Mouse (Mus musculus) lung, postnatal 4 days (tissue): ENCODE data around the gene Ctsk.

Experiments used
- DNase-seq, 2 experiments: peaks; one replicate each; pipeline ENCODE4 v3.0.0; 2021

Ctsk gene

DNA sequence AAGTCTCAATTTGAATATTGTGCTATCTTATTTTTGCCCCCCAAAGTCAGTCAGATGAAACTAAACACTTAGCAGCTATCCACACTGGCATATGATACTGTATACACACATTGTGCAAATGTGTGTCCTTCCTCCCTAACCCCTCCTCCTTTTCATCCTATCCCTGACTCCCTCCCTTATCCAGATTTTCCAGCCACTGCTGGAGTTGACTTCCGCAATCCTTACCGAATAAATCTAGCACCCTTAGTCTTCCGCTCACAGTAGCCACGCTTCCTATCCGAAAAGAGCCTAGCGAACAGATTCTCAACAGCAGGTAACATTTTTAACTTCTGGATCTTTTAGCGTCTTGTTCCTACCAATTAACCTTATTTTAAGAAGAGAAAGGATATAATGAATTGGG lies at the start of gene Ctsk:
TSS of gene Ctsk (plus strand) at position 233 of the 400 bp plus-strand sequence.
- no peak for DNase-seq

DNA sequence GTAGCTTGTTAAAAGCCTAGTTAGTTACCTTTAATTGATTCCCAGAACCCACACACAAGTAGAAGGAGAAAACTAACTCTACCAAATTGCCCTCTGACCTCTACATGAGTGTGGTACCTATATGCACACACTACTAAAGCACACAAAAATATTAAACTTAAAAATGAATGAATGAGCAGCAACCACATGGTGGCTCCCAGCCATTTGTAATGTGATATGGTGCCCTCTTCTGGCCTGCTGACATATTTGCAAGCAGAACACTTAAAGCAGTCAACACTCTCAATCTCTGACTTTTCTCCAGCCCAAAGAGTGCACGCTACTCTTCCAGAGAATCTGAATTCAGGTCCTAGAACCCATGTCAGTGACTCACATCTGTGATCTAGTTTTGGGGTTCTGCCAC lies 48.6 kb upstream of the Ctsk start:
- peak; percentile 27 to 62 for DNase-seq

DNA sequence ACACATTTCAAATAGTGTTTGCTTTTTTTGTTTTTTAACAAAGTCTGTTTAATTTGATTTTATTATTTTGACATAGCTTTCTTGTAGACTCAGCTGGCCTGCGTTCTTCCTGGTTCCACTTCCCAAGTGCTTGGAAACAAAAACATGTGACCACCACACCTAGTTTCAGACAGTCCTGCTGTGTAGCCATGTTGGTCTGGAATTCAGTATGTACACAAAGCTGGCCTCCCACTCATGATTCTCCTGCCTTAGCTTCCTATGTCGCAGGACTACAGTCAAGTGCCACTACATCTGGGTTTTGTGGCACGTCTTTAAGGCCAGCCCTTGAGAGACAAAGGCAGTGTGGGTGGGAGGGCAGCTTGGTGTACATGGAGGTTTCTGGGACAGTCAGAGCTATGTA lies 48.1 kb upstream of the Ctsk start:
- peak; percentile 14 to 33 for DNase-seq

DNA sequence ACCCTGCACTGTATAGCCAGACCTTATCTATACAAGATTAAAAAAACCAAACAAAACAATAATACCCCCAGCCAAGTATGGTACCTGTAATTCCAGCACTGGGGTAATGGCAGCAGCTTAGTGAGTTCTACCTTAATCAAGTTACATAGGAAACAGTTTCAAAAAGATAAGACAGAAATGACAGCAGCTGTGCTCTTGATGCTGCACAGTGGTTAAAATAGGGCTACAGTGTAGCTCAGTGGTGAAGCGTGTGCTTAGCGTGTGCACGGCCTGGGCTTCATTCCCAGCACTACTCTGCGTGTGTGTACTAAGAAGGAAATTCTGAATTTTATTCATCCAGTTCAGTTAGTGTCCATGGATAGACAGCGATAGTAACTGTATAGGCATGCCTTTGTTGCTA lies 42.7 kb upstream of the Ctsk start:
- no peak for DNase-seq

DNA sequence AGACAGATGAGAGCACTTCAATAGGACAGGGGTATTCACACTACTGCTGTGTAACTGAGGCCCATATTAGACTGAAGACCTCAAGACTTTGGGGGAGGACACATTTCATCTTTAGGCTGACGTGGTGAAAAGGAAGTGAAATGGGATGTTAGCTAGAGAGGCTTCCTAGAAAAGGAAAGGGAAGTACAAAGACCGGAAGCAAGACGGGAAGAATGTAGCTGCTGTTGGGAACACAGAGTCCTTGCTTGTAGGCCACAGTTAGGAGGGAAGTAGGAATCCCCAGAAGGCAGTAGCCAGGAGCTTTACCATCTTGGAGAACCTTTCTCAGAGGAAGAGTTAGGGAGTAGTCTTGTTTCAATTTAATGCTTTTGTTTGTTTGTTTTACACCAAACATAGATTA lies 41.3 kb upstream of the Ctsk start:
- no peak for DNase-seq

DNA sequence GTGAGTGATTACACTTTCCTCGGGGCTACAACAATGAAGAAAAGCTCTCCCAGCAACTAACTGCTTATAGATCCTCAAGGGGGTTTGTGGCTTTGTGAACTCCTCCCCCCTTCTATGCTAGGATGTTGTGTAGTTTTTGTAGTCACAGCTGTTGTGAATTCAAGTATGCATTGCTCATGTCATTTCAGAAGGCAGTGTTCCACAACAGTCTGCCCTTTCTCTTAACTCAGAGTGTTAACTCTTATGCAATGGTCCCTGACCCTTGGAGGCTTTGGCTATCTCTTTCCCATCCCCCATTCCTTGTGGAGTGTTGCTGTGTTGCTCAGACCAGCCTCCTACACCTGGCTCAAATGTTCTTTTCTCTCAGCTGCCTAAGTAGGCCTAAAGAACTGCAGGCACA lies 39.7 kb upstream of the Ctsk start:
- no peak for DNase-seq

DNA sequence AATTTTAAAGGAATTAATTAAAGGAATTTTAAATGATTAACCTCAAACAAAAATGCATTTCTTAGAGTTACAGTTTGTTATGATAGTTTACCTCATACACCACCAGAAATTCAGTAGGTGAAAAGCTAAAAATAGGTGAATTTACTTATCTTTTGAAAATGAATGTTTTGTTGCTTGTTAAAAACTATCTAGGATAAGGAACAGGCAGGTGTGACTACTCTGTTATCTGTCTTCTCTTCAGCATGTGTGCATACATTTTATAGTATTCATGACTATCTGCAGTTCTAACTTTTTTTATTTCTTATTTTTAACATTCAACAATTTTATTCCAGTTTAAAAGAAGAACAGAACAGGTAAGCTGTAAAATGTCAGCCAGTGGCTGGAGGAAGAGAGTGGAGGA lies 35.2 kb upstream of the Ctsk start:
- DNase-seq = no peak

DNA sequence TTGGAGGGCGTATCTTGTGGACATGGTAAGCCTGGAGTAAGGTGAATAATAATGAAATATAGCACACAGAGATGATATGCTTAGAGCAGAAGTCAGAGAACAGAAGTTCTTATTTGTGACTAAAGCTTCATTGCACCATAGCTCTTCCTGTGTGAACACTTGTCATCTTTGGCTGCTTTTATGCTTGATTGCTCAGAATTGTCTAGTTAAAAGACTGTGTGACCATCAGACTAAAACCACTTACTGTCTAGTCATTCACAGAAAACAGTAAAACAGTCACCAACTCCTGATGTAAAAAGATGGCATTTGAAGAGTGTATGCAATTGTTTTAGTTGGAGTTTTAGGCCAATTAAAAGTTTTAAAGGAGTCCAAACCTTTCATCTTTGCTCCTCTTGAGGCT lies 20.1 kb upstream of the Ctsk start:
- DNase-seq = no peak

DNA sequence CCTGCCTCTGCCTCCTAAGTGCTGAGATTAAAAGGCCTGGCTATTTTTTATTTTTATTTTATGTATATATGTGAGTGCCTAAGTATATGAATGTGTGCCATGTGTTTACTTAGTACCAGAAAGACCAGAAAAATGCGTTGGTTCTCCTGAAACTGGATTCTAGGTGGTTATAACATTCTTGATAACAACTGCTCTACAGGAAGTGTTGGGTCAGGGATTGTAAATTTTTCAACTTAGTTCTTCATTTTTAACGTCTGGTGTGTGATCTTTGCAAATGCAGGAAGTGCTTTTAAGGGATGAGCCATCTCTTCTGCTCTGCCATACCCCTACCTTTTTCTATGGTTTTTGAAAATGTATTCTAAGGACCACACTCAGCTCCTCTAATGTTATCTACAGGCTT lies 12.6 kb upstream of the Ctsk start:
- no peak for DNase-seq

DNA sequence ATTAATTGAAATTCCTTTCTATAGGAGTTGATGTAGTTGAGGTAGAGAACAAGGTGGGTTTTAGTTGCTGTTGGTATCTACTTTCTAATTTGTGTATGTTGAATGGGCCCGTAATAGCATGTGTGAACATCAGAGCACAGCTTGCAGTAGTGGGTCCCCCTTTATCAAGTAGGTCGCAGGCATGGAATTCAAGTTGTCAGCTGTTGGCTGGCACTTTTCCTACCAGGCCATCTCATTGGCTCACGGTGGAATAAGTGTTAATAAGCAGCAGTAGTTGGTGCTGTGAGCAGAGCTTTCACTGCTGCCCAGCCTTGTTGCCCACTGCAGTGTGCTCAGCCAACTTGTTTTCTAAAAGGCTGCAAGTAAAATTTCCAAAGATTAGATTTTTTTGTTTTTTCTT lies 10.4 kb upstream of the Ctsk start:
- DNase-seq = no peak

DNA sequence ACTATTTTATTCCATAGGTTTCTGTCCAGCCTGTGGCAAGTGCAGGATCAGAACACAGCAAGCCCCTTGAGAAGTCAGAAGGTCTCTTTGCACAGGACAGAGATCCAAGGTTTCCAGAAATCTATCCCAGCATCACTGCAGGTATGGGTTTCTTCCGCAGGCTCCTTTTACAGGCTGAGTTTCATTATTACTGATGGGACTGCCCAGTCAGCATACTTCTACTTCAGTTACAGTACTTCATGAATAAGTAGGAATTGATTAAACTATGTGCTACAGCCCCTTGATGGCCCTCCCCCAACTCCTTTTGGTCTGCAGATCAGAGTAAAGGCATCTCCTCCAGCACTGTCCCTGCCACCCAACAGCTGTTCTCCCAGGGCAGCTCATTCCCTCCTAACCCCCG lies 8.8 kb upstream of the Ctsk start:
- DNase-seq = no peak

DNA sequence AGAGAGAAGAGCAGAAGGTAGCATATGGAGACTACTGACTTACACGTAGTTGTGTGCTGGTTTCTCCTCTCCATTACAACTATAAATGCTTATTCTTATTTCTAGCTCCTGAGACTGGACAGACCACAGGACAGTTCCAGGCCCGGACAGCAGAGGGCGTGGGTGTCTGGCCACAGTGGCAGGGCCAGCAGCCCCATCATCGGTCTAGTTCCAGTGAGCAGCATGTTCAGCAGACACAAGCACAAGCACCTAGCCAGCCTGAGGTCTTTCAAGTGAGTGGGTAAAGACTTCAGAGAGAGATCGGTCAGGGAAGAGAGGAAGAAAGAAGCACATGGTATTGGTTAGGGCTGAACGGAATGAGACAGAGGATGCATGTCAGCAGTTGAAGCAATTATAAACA lies 4.7 kb upstream of the Ctsk start:
- DNase-seq = peak; percentile 48 to 75

DNA sequence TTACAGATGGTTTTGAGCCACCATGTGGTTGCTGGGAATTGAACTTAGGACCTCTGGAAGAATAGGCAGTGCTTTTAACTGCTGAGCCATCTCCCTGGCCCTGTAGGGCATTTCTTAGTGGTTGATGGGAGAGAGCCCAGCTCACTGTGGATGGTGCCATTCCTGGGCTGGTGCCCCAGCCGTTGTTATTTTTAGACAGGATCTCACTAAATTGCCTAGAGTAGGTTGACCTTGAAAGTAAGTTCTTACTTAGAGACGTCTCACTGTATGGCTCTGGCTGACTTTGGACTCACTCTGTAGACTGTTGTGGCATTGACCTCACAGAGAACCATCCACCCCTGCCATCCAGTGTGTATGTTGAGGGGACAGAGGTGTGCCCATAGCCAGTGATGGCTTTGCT lies 827 bp upstream of the Ctsk start:
- no peak for DNase-seq

DNA sequence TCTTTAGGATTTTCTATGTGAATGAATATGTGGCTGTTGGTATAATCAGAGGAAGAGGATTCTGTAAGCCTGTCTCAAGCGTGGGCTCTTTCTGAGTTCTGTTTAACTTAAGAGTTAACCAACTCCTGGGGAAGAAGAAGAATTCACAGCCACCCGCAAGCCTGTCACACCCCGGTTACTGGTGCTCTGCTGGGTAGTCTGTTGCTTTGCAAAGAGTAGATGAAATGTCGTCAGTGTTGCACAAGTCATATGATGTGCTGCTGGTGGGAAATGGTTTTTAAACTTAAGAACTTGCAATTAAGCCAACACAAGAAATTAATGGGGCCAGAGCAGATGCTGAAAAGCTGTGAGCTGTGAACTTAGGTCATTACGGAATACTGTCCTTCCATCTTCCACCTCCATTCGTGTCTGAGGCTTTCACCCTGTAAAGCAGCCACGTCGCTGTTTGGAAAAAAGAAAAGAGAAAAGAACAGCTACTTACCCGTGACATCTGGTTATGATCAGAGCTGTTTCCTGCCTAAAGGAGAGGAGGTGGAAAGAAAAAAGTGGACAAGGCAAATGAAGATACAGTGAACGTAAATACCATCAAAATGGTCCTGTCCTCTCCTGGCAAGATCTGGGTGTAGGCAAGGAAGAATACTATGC lies 562 bp downstream of the Ctsk start:
- DNase-seq = peak in 1 of 2 experiments; percentile 34

DNA sequence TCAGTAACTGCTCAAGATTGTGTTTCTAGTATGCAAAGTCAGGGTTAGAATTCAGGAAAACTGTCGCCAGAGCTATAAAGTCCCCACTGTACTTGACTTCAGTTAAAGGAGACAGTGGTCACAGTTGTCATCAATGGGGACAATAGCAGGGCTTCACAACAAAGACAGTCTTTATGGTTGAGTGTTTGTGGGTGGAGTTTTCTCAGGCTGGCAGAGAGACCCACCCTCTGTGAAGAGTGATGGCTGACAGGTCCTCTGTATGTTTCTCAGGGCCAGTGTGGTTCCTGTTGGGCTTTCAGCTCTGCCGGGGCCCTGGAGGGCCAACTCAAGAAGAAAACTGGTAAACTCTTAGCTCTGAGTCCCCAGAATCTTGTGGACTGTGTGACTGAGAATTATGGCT lies 3.3 kb downstream of the Ctsk start:
- DNase-seq = no peak

DNA sequence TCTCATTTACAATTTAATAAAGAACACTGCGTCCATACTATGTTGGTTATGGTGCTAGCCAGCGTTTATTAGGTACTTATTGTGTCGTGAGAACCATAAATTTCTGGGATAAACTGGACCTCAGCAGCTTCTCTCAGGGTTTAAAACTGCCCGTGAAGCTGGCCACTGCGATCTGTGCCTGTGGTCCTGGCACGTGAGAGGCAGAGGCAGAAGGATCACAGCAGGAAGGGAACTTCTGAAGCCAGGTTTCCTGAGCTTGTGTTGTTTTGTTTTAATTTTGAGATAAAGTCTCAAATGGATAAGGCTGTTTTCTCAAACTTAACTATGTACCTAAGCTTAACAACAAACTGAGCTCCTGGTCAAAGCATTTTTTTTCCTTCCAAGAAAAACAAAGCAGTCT lies 10.3 kb downstream of the Ctsk start:
- no peak for DNase-seq

DNA sequence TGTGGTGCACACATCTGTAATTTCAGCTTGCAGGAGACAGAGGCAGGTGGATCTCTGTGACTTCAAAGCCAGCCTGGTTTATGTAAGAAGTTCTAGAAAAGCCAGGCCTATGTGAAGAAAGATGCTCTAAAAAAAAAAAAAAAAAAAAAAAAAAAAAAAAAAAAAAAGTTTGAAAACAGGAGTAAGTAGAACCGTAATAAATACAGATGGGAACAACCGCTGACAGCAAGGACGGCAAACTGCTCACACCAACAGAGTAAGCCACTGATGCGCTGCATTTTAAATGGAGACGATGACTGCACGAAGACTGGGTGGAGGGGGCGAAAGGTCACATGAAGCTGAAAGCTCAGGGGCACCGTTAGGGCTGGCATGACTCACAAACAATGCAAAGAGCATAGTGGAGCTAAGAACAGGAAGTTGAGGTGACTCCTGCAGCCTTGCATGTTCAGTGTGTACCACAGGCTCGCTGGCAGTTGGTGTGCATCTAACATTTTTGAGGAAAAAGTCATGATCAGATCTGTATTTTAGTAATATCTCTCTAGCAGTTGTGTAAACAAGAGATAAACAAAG lies 12.6 kb downstream of the Ctsk start:
- DNase-seq = peak; percentile 34

DNA sequence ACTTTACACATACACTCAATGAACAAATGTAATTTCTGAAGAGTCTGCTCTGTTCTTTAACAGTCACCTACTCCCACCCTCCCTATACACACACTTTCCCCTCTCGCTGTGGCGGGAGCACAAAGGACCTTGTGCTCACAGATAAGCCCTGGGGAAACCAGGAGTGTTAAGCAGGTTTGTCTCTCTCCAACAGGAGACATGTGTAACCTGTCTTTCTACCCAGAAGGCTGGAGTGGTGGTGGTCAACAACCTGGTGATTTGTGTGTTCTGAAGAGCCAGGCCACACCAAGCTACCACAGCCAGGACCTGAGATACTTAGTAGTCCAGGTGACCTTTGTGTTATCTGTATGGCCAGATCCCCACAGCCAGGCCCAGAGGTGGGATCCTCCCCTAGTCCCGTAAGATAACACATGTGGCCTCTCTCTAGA lies 17.6 kb downstream of the Ctsk start:
- no peak for DNase-seq

DNA sequence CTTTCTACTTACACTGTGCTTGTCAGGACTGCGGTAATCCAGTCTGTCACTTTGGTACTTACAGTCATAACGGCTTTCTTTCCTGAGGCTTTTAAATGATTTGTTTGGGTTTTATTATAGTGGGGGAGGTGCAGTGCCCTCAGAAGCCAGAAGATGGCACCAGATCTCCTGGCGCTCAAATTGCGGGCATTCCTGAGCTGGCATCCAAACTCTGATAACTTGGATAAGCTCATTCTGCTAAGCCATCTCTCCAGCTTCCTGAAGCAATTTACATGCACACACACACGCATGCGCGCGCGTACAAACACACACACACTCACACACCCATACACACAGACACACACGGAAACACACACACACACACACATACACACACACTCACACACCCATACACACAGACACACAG lies 18.4 kb downstream of the Ctsk start:
- DNase-seq = peak; percentile 62 to 80

DNA sequence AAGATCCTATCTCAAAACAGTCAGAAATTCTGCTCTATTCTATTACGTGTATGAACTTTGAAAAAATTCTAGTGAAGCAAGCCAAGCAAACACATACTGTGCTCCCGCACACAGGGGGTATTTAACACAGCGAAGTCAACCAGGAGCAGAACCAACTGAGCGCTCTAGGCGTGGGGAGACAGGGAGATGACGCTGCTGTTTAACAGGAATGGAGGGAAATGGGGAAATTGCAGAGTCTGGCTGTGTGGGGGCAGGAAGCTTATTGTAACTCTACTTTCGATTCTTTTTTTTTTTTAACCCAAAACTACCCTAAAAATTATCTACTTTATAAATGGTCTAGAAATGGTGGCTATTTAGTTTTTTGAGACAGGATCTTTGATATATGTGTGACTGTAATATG lies 19.8 kb downstream of the Ctsk start:
- no peak for DNase-seq

DNA sequence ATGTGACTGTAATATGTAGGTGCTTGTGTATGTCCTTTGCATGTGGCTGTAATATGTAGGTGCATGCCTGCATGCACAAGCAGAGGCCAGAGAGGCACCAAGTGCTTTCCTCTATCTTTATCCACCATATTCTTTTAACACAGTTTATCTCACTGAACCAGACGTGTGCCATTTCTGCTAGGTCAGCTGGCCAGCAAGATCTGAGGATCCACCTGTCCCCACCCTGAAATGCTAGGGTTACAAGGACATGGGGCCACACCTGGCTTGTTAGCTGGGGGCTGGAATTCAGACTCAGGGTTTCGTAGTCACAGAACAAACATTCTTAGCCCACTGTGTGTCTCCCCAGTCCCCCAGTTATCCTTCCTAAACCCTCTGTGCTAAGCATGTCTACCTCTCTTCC lies 20.3 kb downstream of the Ctsk start:
- no peak for DNase-seq

DNA sequence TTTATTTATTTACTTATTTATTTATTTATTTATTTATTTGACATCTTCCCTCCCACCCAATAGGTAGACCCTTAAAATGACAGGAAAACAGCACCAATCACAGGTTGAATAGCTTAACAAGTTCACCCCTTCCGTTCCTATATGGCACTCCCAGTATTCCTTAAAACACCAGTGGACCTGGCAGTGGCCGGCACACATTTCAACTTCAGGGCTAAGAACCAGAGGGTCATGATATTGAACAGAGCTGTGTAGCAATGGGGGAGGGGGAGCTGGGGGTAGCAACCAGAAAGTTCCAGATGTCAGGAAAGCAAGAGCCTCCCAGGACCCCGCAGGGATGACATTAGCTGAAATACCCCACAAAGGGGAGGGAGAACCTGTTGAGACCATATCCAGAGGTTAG lies 21.0 kb downstream of the Ctsk start:
- DNase-seq = no peak

DNA sequence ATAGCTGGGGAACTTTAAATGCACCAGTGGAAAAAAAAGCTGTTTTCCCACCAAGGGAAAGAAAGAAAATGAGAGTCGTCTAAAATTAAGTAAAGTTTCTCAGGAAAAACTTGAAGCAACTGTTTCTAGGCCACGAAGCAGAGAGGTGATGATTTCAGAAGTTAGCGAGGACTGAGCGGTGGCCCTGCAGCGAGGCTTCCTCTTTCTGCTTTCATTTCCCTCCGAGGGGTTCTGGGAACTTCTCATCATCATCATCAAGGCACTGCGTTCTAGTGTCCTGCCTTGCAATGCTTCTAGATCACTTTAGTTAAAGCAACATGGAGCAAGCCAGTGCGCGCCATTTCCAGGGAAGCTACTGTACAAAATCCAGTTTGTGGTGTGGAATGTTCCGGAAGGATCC lies 22.1 kb downstream of the Ctsk start:
- DNase-seq = peak in 1 of 2 experiments; percentile 37

DNA sequence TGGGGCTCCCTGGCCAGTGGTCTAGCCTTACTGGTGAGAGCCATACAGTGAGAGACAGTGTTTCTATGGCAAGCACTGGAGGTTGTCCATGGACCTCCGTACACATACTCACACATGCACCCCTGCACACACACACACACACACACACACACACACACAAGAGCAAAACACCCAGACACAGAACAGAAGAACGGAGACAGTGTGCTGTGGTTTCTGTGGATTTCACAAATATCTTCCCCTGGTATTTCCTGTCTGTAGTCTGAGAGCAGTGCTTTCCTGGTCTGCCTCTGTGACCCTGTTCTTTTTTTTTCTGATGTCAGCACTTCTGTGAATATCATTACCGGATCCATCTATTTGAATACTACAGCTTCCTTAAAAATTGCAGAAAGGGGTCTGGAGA lies 24.6 kb downstream of the Ctsk start:
- peak in 1 of 2 experiments; percentile 21 for DNase-seq

DNA sequence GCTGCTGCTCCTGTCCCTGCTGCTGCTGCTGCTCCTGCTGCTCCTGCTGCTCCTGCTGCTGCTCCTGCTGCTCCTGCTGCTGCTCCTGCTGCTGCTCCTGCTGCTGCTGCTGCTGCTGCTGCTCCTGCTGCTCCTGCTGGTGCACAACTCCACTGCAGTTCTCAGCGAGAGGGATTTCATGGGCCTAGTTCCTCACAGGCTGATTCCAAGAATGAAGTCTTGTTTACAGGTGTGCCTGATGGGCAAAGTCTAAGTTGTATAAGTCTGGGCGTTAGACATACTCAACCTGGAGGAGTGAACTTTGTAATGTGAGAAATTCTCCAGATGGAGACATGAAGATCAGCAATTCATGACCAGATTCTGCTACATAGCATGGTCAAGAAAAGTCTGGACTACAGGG lies 25.6 kb downstream of the Ctsk start:
- no peak for DNase-seq
